Mouse (Mus musculus) erythroid progenitor cell, adult 5-6 weeks (primary cell): Measurements from ENCODE around the gene Espnl. TPM values are rescaled to one million over a fixed set of nuclear protein-coding genes. Genes with fewer than 3 reads are reported as not detected.

Experiments
- ATAC-seq: replicated peaks from 2 replicates; pipeline ENCODE4 v1.8.0; 2016; ENCODE audit warnings: moderate number of reproducible peaks, mild to moderate bottlenecking, moderate TSS enrichment, inconsistent platforms; ENCODE audit not compliant: poor library complexity, low FRiP score, severe bottlenecking
- total RNA-seq, 2 experiments: library from RNA; stranded (forward) in 1 of 2; stranded (reverse) in 1 of 2; fragments of 150-400 nt in 1 of 2; fragments of 186-747, 209-891 nt in 1 of 2; gene quantifications; 2 replicates each; pipeline versions ENCODE4 v1.2.3 to v1.2.4; 2015 to 2017; ENCODE audit warnings: low replicate concordance in 2 of 2

Espnl gene
- total RNA-seq, 2 experiments from 2014 or later = not detected

- ATAC-seq = no peak
Observed at GRCm38 (mm10) chr1:91312273-91312672, 9.6 kb upstream of the Espnl start.

- ATAC-seq = no peak
Observed at GRCm38 (mm10) chr1:91313251-91313650, 8.6 kb upstream of the Espnl start.

GRCm38 (mm10) chr1:91317656-91318055 lies 4.2 kb upstream of the Espnl start:
- no peak for ATAC-seq

- ATAC-seq = no peak
Observed at GRCm38 (mm10) chr1:91324646-91325045, 2.8 kb downstream of the Espnl start.

GRCm38 (mm10) chr1:91325488-91326042 lies 3.7 kb downstream of the Espnl start:
- no peak for ATAC-seq

- ATAC-seq = no peak
Observed at GRCm38 (mm10) chr1:91332102-91332501, 10.2 kb downstream of the Espnl start.

- ATAC-seq = no peak
Observed at GRCm38 (mm10) chr1:91333582-91333981, 11.7 kb downstream of the Espnl start.

GRCm38 (mm10) chr1:91337355-91337754 lies 15.5 kb downstream of the Espnl start:
- ATAC-seq = no peak

GRCm38 (mm10) chr1:91344001-91344400 lies 22.1 kb downstream of the Espnl start:
- no peak for ATAC-seq

- no peak for ATAC-seq
Observed at GRCm38 (mm10) chr1:91344921-91345685, 23.2 kb downstream of the Espnl start.

- peak; percentile 82 for ATAC-seq
Observed at GRCm38 (mm10) chr1:91346892-91347291, 25.0 kb downstream of the Espnl start.

GRCm38 (mm10) chr1:91350841-91351240 lies 29.0 kb downstream of the Espnl start, which contains the start of gene Klhl30:
TSS of gene Klhl30 (plus strand) at chr1:91351016.
- ATAC-seq = no peak

- ATAC-seq = no peak
Observed at GRCm38 (mm10) chr1:91351249-91351648, 29.4 kb downstream of the Espnl start.

- ATAC-seq = no peak
Observed at GRCm38 (mm10) chr1:91352277-91352676, 30.4 kb downstream of the Espnl start.

GRCm38 (mm10) chr1:91356105-91356504 lies 34.2 kb downstream of the Espnl start:
- no peak for ATAC-seq

GRCm38 (mm10) chr1:91362113-91362512 lies 40.2 kb downstream of the Espnl start:
- ATAC-seq = no peak

- no peak for ATAC-seq
Observed at GRCm38 (mm10) chr1:91364822-91365644, 43.2 kb downstream of the Espnl start.

GRCm38 (mm10) chr1:91365816-91366214 lies 43.9 kb downstream of the Espnl start:
- no peak for ATAC-seq

GRCm38 (mm10) chr1:91366215-91367108 lies 44.6 kb downstream of the Espnl start, which contains the start of gene Erfe:
TSS of gene Erfe (plus strand) at chr1:91366430.
- peak; percentile 89 for ATAC-seq

GRCm38 (mm10) chr1:91367295-91367694 lies 45.4 kb downstream of the Espnl start:
- ATAC-seq = no peak
